Mouse (Mus musculus) hindbrain, embryonic 11.5 days (tissue): ENCODE measurements around the gene BC017158. TPM values are rescaled to one million over a fixed set of nuclear protein-coding genes. Genes with fewer than 3 reads are reported as not detected.

Experiments
- ATAC-seq: fragments of 200-750 bp; cut with Nextera tagmentation; 2 replicates; pipeline ENCODE4 v1.8.0; 2017; ENCODE audit warnings: mild to moderate bottlenecking, moderate TSS enrichment, moderate library complexity; ENCODE audit not compliant: low FRiP score
- DNase-seq: peaks from one replicate; pipeline ENCODE4 v3.0.0-alpha.2; 2015; ENCODE audit warnings: low spot score
- H3K27ac ChIP-seq: fragments of 300-500 bp; sonication (generic); 2 replicates; pipeline ENCODE4 v1.5.1; 2014; ENCODE audit warnings: mild to moderate bottlenecking, low read depth, low read length
- H3K27me3 ChIP-seq: fragments of 300-500 bp; sonication (generic); 2 replicates; pipeline ENCODE4 v1.6.1; 2014; ENCODE audit warnings: mild to moderate bottlenecking, low read length, moderate library complexity, mixed read lengths; ENCODE audit not compliant: control insufficient read depth, insufficient read depth
- H3K36me3 ChIP-seq: fragments of 300-500 bp; sonication (generic); 2 replicates; pipeline ENCODE4 v1.6.1; 2014; ENCODE audit warnings: mild to moderate bottlenecking, low read length, moderate library complexity, mixed read lengths; ENCODE audit not compliant: control insufficient read depth, insufficient read depth
- H3K4me1 ChIP-seq: fragments of 300-500 bp; sonication (generic); replicated peaks from 2 replicates; pipeline ENCODE4 v1.6.1; 2014; ENCODE audit warnings: low read length, mixed read lengths; ENCODE audit not compliant: control insufficient read depth, insufficient read depth
- H3K4me2 ChIP-seq: fragments of 300-500 bp; sonication (generic); replicated peaks from 2 replicates; pipeline ENCODE4 v1.6.1; 2014; ENCODE audit warnings: mild to moderate bottlenecking, low read depth, low read length
- H3K4me3 ChIP-seq: fragments of 300-500 bp; sonication (generic); 2 replicates; pipeline ENCODE4 v1.5.1; 2014; ENCODE audit warnings: low read depth, low read length
- H3K9ac ChIP-seq: fragments of 300-500 bp; sonication (generic); 2 replicates; pipeline ENCODE4 v1.6.1; 2014; ENCODE audit warnings: low read depth, low read length
- H3K9me3 ChIP-seq: fragments of 300-500 bp; sonication (generic); 2 replicates; pipeline ENCODE4 v1.6.1; 2016; ENCODE audit warnings: low read length; ENCODE audit not compliant: control insufficient read depth
- WGBS: fragments of 180-500 bp; shearing (Covaris S2); extraction: QIAGEN DNeasy Blood & Tissue Kit; methylation state at CpG from one replicate; pipeline ENCODE4 v1.1.7; 2014; 5-methylcytosine and 5-hydroxymethylcytosine counted together
- polyA plus RNA-seq: library from polyadenylated mRNA; unstranded; fragments of >200 nt; fragmentation: Nextera tagmentation; extraction: Ambion mirVana; gene quantifications from 2 replicates; pipeline ENCODE4 v1.2.1, GENCODE M21; 2014

Gene BC017158
- polyA plus RNA-seq, 1 experiment from 2014 or later: 22.0 TPM

- Histone ChIP-seq H3K27ac (no peak overlapping the region), H3K27me3 (no peaks in the 10 kb centered on the region), H3K9ac (no peak overlapping the region), H3K4me3 (peak overlapping the region; percentile 70), H3K9me3 (no peaks in the 10 kb centered on the region), H3K4me1 (0 out of 2 replicates have a peak, but pooled peaks cover 4% of the 10 kb centered on the region), H3K4me2 (no peak overlapping the region), H3K36me3 (no peaks in the 10 kb centered on the region)
- 33% methylated on average over 4 of the region's 4 CpGs for WGBS
- DNase-seq (peak; percentile 55), ATAC-seq (no peak)
Observed at GRCm38 (mm10) chr7:128238991-128239390, 59.0 kb downstream of the BC017158 start.

GRCm38 (mm10) chr7:128237927-128238778 lies 59.8 kb downstream of the BC017158 start, which contains the start of gene 9130023H24Rik:
Gene 9130023H24Rik (minus strand): TSS chr7:128238031.
- DNase-seq (peak; percentile 100), ATAC-seq (peak; percentile 93)
- WGBS: under 1% methylated on average over 70 of the region's 72 CpGs
- no peaks in the 10 kb centered on the region for H3K36me3 ChIP-seq
- H3K4me3 ChIP-seq: peak within 1 kb of the TSS; percentile 70
- peak within 1 kb of the TSS; percentile 94 for H3K27ac ChIP-seq
- peak within 1 kb of the TSS; percentile 81 for H3K4me2 ChIP-seq
- H3K9me3 ChIP-seq: no peaks in the 10 kb centered on the region
- H3K9ac ChIP-seq: peak within 1 kb of the TSS; percentile 87
- H3K27me3 ChIP-seq: no peaks in the 10 kb centered on the region
- H3K4me1 ChIP-seq: 0 out of 2 replicates have a peak, but pooled peaks cover 4% of the 10 kb centered on the region

- WGBS: under 1% methylated on average over 25 of the region's 25 CpGs
- H3K9me3 ChIP-seq: no peaks in the 10 kb centered on the region
- H3K9ac ChIP-seq: peak overlapping the region; percentile 87
- peak overlapping the region; percentile 81 for H3K4me2 ChIP-seq
- H3K36me3 ChIP-seq: no peaks in the 10 kb centered on the region
- no peak for ATAC-seq
- no peaks in the 10 kb centered on the region for H3K27me3 ChIP-seq
- H3K4me1 ChIP-seq: 0 out of 2 replicates have a peak, but pooled peaks cover 4% of the 10 kb centered on the region
- H3K4me3 ChIP-seq: peak overlapping the region; percentile 70
- DNase-seq: no peak
- peak overlapping the region; percentile 94 for H3K27ac ChIP-seq
Observed at GRCm38 (mm10) chr7:128237593-128237926, 60.4 kb downstream of the BC017158 start.

GRCm38 (mm10) chr7:128236856-128237592 lies 60.9 kb downstream of the BC017158 start, which contains the start of gene Armc5:
Gene Armc5 (plus strand): TSS chr7:128237342.
- Histone ChIP-seq H3K9me3 (no peaks in the 10 kb centered on the region), H3K4me1 (0 out of 2 replicates have a peak, but pooled peaks cover 4% of the 10 kb centered on the region), H3K27me3 (no peaks in the 10 kb centered on the region), H3K36me3 (no peaks in the 10 kb centered on the region), H3K9ac (peak within 1 kb of the TSS; percentile 87), H3K4me2 (peak within 1 kb of the TSS; percentile 81), H3K4me3 (peak within 1 kb of the TSS; percentile 70), H3K27ac (peak within 1 kb of the TSS; percentile 94)
- ATAC-seq (peak; percentile 22; the same call in 1 of the 2 replicates), DNase-seq (peak; percentile 91)
- WGBS: 26% methylated on average over 37 of the region's 37 CpGs

GRCm38 (mm10) chr7:128236426-128236825 lies 61.5 kb downstream of the BC017158 start:
- H3K9me3 ChIP-seq: no peaks in the 10 kb centered on the region
- H3K27ac ChIP-seq: no peak overlapping the region
- no peak overlapping the region for H3K4me3 ChIP-seq
- no peak for DNase-seq
- H3K4me2 ChIP-seq: no peak overlapping the region
- ATAC-seq: no peak
- H3K27me3 ChIP-seq: no peaks in the 10 kb centered on the region
- H3K9ac ChIP-seq: no peak overlapping the region
- 95% methylated on average over 13 of the region's 13 CpGs for WGBS
- H3K36me3 ChIP-seq: no peaks in the 10 kb centered on the region
- 0 out of 2 replicates have a peak, but pooled peaks cover 4% of the 10 kb centered on the region for H3K4me1 ChIP-seq

- H3K36me3 ChIP-seq: no peaks in the 10 kb centered on the region
- DNase-seq (no peak), ATAC-seq (no peak)
- 0 out of 2 replicates have a peak, but pooled peaks cover 4% of the 10 kb centered on the region for H3K4me1 ChIP-seq
- H3K9me3 ChIP-seq: no peaks in the 10 kb centered on the region
- H3K27me3 ChIP-seq: no peaks in the 10 kb centered on the region
- H3K9ac ChIP-seq: no peak overlapping the region
- no peak overlapping the region for H3K4me2 ChIP-seq
- no peak overlapping the region for H3K4me3 ChIP-seq
- 83% methylated on average over 1 of the region's 1 CpGs for WGBS
- no peak overlapping the region for H3K27ac ChIP-seq
Observed at GRCm38 (mm10) chr7:128235481-128235880, 62.5 kb downstream of the BC017158 start.

- WGBS: 82% methylated on average over 2 of the region's 2 CpGs
- no peak for ATAC-seq
- no peak for DNase-seq
Observed at GRCm38 (mm10) chr7:128234796-128235195, 63.2 kb downstream of the BC017158 start.

GRCm38 (mm10) chr7:128231741-128232140 lies 66.2 kb downstream of the BC017158 start:
- WGBS: 42% methylated on average over 8 of the region's 8 CpGs
- no peak for ATAC-seq
- Histone ChIP-seq H3K36me3 (no peaks in the 10 kb centered on the region), H3K4me2 (no peak overlapping the region), H3K4me3 (no peak overlapping the region), H3K27ac (no peak overlapping the region), H3K27me3 (no peaks in the 10 kb centered on the region), H3K9me3 (no peaks in the 10 kb centered on the region), H3K9ac (no peak overlapping the region), H3K4me1 (0 out of 2 replicates have a peak, but pooled peaks cover under 1% of the 10 kb centered on the region)
- no peak for DNase-seq

More at GRCm38 (mm10) chr7:128234796-128235195, 63.2 kb downstream of the BC017158 start:
- Histone ChIP-seq H3K4me3 (no peak overlapping the region), H3K27me3 (no peaks in the 10 kb centered on the region), H3K4me1 (0 out of 2 replicates have a peak, but pooled peaks cover 4% of the 10 kb centered on the region), H3K27ac (no peak overlapping the region), H3K36me3 (no peaks in the 10 kb centered on the region), H3K9me3 (no peaks in the 10 kb centered on the region), H3K9ac (no peak overlapping the region), H3K4me2 (no peak overlapping the region)
